Mouse (Mus musculus) small intestine, adult 2 months (tissue): ENCODE results near the gene Fdxacb1.

Experiments
- CTCF ChIP-seq: fragments of 200-500 bp; IDR thresholded peaks from 2 replicates; pipeline ENCODE4 v1.5.1; 2012; ENCODE audit warnings: low read depth, mild to moderate bottlenecking, control low read depth, inconsistent platforms, low read length, moderate library complexity, mixed read lengths; ENCODE audit not compliant: insufficient replicate concordance, insufficient read length; ENCODE audit errors: extremely low read depth
- POLR2A ChIP-seq: fragments of 200-500 bp; IDR thresholded peaks from 2 replicates; pipeline ENCODE4 v1.6.1; 2012; ENCODE audit warnings: low read depth, mild to moderate bottlenecking, control low read depth, inconsistent platforms, low read length, moderate library complexity

DNA sequence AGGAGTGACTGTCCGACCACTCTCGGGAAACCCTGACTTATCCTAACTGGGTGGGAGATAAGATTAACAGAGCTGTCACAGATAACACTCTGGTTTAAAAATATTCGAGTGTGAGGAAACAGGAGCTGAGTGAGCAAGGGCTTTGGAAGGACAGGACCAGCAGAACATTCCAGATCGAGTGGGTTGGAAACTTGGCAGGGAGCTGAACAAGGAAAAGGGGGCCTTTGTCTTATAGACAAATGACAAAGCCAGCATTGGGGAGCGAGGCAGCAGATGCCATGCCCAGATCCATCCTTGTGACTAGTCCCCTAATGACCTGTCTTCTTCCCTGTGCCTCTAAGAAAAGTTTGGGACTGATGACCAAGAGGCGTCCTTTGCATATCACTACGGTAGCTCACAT is 14.1 kb upstream of the Fdxacb1 start:
- TF ChIP-seq CTCF (no peak), POLR2A (no peak)
